Mouse (Mus musculus): ENCODE measurements around the gene Pmpcb. TPM values are rescaled to one million over a fixed set of nuclear protein-coding genes. Genes with fewer than 3 reads are reported as not detected.

The Pmpcb gene
- polyA plus RNA-seq, 1 experiment from 2014 or later, result 68.7 TPM

Other genes starting within 250 kb of the Pmpcb start
- gene Lrrc17, start 193.6 kb upstream of the Pmpcb start, polyA plus RNA-seq (2015; fragmentation: Nextera tagmentation; extraction: Ambion mirVana), result 5.7 and 7.9 TPM in 2 replicates
- 0.22 and 0.40 TPM in 2 replicates for gene Fbxl13, start 91.5 kb upstream of the Pmpcb start, polyA plus RNA-seq (2015; fragmentation: Nextera tagmentation; extraction: Ambion mirVana)
- gene Armc10, start 91.3 kb upstream of the Pmpcb start, polyA plus RNA-seq (2015; fragmentation: Nextera tagmentation; extraction: Ambion mirVana), result 49.0 and 49.1 TPM in 2 replicates
- 2.5 and 2.8 TPM in 2 replicates for gene Napepld, start 35.7 kb upstream of the Pmpcb start, polyA plus RNA-seq (2015; fragmentation: Nextera tagmentation; extraction: Ambion mirVana)
- gene Dnajc2, start 48.1 kb downstream of the Pmpcb start, polyA plus RNA-seq (2015; fragmentation: Nextera tagmentation; extraction: Ambion mirVana), result 64.1 and 69.9 TPM in 2 replicates
- gene Psmc2, start 48.1 kb downstream of the Pmpcb start, polyA plus RNA-seq (2015; fragmentation: Nextera tagmentation; extraction: Ambion mirVana), result 180 and 182 TPM in 2 replicates
- gene Slc26a5, start 128.5 kb downstream of the Pmpcb start, polyA plus RNA-seq (2015; fragmentation: Nextera tagmentation; extraction: Ambion mirVana), result 0.09 and 0.14 TPM in 2 replicates